Mouse (Mus musculus) midbrain, embryonic 16.5 days (tissue): ENCODE measurements around the gene Cntnap4. TPM values are rescaled to one million over a fixed set of nuclear protein-coding genes. Genes with fewer than 3 reads are reported as not detected.
"Not testable (repeated sequence)": the region's sequence is repeated elsewhere in the genome, so short reads cannot be mapped to it uniquely, and the experiment has no call there.

Experiments used
- ATAC-seq: fragments of 200-750 bp; cut with Nextera tagmentation; 2 replicates; pipeline ENCODE4 v1.8.0; 2017; ENCODE audit warnings: moderate TSS enrichment
- H3K27ac ChIP-seq: fragments of 300-500 bp; sonication (generic); 2 replicates; pipeline ENCODE4 v1.5.1; 2014; ENCODE audit warnings: mild to moderate bottlenecking, low read length, mixed read lengths
- H3K27me3 ChIP-seq: fragments of 300-500 bp; sonication (generic); 2 replicates; pipeline ENCODE4 v1.6.1; 2014; ENCODE audit warnings: low read depth, low read length, mixed read lengths; ENCODE audit not compliant: control insufficient read depth, insufficient read depth
- H3K36me3 ChIP-seq: fragments of 300-500 bp; sonication (generic); 2 replicates; pipeline ENCODE4 v1.6.1; 2014; ENCODE audit warnings: mild to moderate bottlenecking, low read length, moderate library complexity, mixed read lengths; ENCODE audit not compliant: control insufficient read depth, insufficient read depth
- H3K4me1 ChIP-seq: fragments of 300-500 bp; sonication (generic); 2 replicates; pipeline ENCODE4 v1.6.1; 2014; ENCODE audit warnings: mild to moderate bottlenecking, low read length, mixed read lengths; ENCODE audit not compliant: control insufficient read depth, insufficient read depth
- H3K4me2 ChIP-seq: fragments of 300-500 bp; sonication (generic); 2 replicates; pipeline ENCODE4 v1.6.1; 2014; ENCODE audit warnings: mild to moderate bottlenecking, low read length, mixed read lengths
- H3K4me3 ChIP-seq: fragments of 300-500 bp; sonication (generic); 2 replicates; pipeline ENCODE4 v1.5.1; 2014; ENCODE audit warnings: low read depth, mild to moderate bottlenecking, low read length, moderate library complexity, mixed read lengths
- H3K9ac ChIP-seq: fragments of 300-500 bp; sonication (generic); 2 replicates; pipeline ENCODE4 v1.6.1; 2014; ENCODE audit warnings: low read depth, low read length, mixed read lengths
- H3K9me3 ChIP-seq: fragments of 300-500 bp; sonication (generic); replicated peaks from 2 replicates; pipeline ENCODE4 v1.6.1; 2014; ENCODE audit warnings: mild to moderate bottlenecking, low read length, mixed read lengths; ENCODE audit not compliant: control insufficient read depth, poor library complexity, severe bottlenecking
- WGBS: fragments of 180-500 bp; shearing (Covaris S2); extraction: QIAGEN DNeasy Blood & Tissue Kit; methylation state at CpG from one replicate; pipeline ENCODE4 v1.1.7; 2014; 5-methylcytosine and 5-hydroxymethylcytosine counted together
- polyA plus RNA-seq: library from polyadenylated mRNA; unstranded; fragments of >200 nt; fragmentation: Nextera tagmentation; extraction: Ambion mirVana; gene quantifications from 2 replicates; pipeline ENCODE4 v1.2.1, GENCODE M21; 2015

Gene Cntnap4
- polyA plus RNA-seq, 1 experiment from 2014 or later: 23.0 TPM

- ATAC-seq: no peak
- Histone ChIP-seq H3K4me3 (no peak overlapping the region), H3K9ac (no peak overlapping the region), H3K4me2 (no peak overlapping the region), H3K27ac (no peak overlapping the region), H3K36me3 (no peaks in the 10 kb centered on the region), H3K4me1 (no peaks in the 10 kb centered on the region), H3K27me3 (no peaks in the 10 kb centered on the region), H3K9me3 (no peaks in the 10 kb centered on the region)
- 85% methylated on average over 5 of the region's 5 CpGs for WGBS
These were observed 177.5 kb downstream of the Cntnap4 start for GRCm38 (mm10) chr8:112747296-112747695.

GRCm38 (mm10) chr8:112755171-112755570, 185.3 kb downstream of the Cntnap4 start:
- Histone ChIP-seq H3K4me3 (no peak overlapping the region), H3K9me3 (no peaks in the 10 kb centered on the region), H3K4me2 (no peak overlapping the region), H3K36me3 (no peaks in the 10 kb centered on the region), H3K27ac (no peak overlapping the region), H3K27me3 (no peaks in the 10 kb centered on the region), H3K4me1 (no peaks in the 10 kb centered on the region), H3K9ac (no peak overlapping the region)
- WGBS: 87% methylated on average over 4 of the region's 4 CpGs
- no peak for ATAC-seq

- WGBS: 95% methylated on average over 17 of the region's 17 CpGs
These were observed 233.2 kb downstream of the Cntnap4 start for GRCm38 (mm10) chr8:112803058-112803457.

GRCm38 (mm10) chr8:112809382-112809781, 239.5 kb downstream of the Cntnap4 start:
- Histone ChIP-seq H3K27ac (no peak overlapping the region), H3K4me1 (no peaks in the 10 kb centered on the region), H3K4me3 (no peak overlapping the region), H3K27me3 (no peaks in the 10 kb centered on the region), H3K4me2 (no peak overlapping the region), H3K9ac (no peak overlapping the region), H3K9me3 (no peaks in the 10 kb centered on the region), H3K36me3 (no peaks in the 10 kb centered on the region)
- ATAC-seq: no peak
- WGBS: 35% methylated on average over 6 of the region's 6 CpGs

More at GRCm38 (mm10) chr8:112803058-112803457, 233.2 kb downstream of the Cntnap4 start:
- H3K36me3 ChIP-seq: peaks cover 3% of the 10 kb centered on the region; the same call in 1 of the 2 replicates
- no peaks in the 10 kb centered on the region for H3K27me3 ChIP-seq
- H3K9ac ChIP-seq: no peak overlapping the region
- no peak for ATAC-seq
- H3K9me3 ChIP-seq: no peaks in the 10 kb centered on the region
- no peaks in the 10 kb centered on the region for H3K4me1 ChIP-seq
- H3K27ac ChIP-seq: no peak overlapping the region
- H3K4me3 ChIP-seq: no peak overlapping the region
- H3K4me2 ChIP-seq: no peak overlapping the region

GRCm38 (mm10) chr8:112841057-112841456, 271.2 kb downstream of the Cntnap4 start:
- ATAC-seq: no peak
- WGBS: 82% methylated on average over 2 of the region's 2 CpGs
- H3K4me2 ChIP-seq: no peak overlapping the region
- no peak overlapping the region for H3K27ac ChIP-seq
- H3K27me3 ChIP-seq: no peaks in the 10 kb centered on the region
- H3K4me3 ChIP-seq: no peak overlapping the region
- no peak overlapping the region for H3K9ac ChIP-seq
- peaks cover 5% of the 10 kb centered on the region for H3K4me1 ChIP-seq
- no peaks in the 10 kb centered on the region for H3K36me3 ChIP-seq
- no peaks in the 10 kb centered on the region for H3K9me3 ChIP-seq

- H3K4me1 ChIP-seq, H3K36me3 ChIP-seq: not testable (repeated sequence)
- 95% methylated on average over 1 of the region's 1 CpGs for WGBS
These were observed 279.7 kb downstream of the Cntnap4 start for GRCm38 (mm10) chr8:112849541-112849940.

DNA sequence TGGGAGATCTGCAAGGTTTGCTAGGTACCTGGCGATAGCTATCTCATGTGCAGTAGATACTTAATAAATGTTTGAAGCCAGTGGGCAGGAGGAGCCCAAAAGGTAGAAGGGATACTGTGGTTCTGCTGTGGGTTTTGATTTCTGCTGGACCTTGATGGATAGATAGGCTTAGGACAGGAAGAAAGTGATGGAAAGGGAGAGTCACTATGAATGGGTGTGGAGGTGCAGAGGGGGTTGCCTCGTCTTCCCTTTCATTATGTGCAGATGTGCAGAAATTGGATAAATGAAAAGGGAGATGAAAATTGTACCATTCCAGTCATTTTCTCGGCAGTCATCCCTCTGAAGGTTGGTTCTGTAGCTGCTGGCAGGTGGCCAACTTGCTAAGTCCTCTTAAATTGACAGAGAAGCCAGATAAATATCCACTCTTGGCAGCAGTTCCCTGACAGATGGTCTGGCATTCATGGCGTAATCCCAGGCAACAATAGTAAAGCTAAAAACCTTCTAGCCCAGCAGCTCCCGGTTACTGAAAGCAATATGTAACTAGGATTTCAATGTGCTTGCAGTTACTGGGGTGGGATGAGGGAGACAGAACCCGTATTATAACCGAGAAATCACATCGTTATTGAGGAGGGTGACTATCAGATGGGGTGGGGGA, 336.7 kb downstream of the Cntnap4 start:
- 17% methylated on average over 8 of the region's 8 CpGs for WGBS
- no peaks in the 10 kb centered on the region for H3K9me3 ChIP-seq
- H3K27ac ChIP-seq: peak overlapping the region; percentile 68
- H3K4me3 ChIP-seq: no peak overlapping the region
- H3K27me3 ChIP-seq: no peaks in the 10 kb centered on the region
- peak overlapping the region; percentile 13; the same call in 1 of the 2 replicates for H3K4me2 ChIP-seq
- no peak overlapping the region for H3K9ac ChIP-seq
- peak; percentile 86 for ATAC-seq
- no peaks in the 10 kb centered on the region for H3K36me3 ChIP-seq
- H3K4me1 ChIP-seq: peaks cover 10% of the 10 kb centered on the region; the same call in 1 of the 2 replicates

More at GRCm38 (mm10) chr8:112849541-112849940, 279.7 kb downstream of the Cntnap4 start:
- H3K27ac ChIP-seq, ATAC-seq, H3K4me2 ChIP-seq, H3K4me3 ChIP-seq, H3K27me3 ChIP-seq, H3K9ac ChIP-seq, H3K9me3 ChIP-seq: not testable (repeated sequence)

GRCm38 (mm10) chr8:112909527-112909926, 339.7 kb downstream of the Cntnap4 start:
- H3K27me3 ChIP-seq: no peaks in the 10 kb centered on the region
- no peaks in the 10 kb centered on the region for H3K36me3 ChIP-seq
- no peak overlapping the region for H3K4me2 ChIP-seq
- no peak overlapping the region for H3K4me3 ChIP-seq
- ATAC-seq: no peak
- WGBS: 56% methylated on average over 5 of the region's 5 CpGs
- H3K9me3 ChIP-seq: no peaks in the 10 kb centered on the region
- no peak overlapping the region for H3K27ac ChIP-seq
- H3K9ac ChIP-seq: no peak overlapping the region
- peaks cover 10% of the 10 kb centered on the region; the same call in 1 of the 2 replicates for H3K4me1 ChIP-seq

- Histone ChIP-seq H3K27ac (no peak overlapping the region), H3K4me3 (no peak overlapping the region), H3K4me1 (peaks cover 8% of the 10 kb centered on the region; the same call in 1 of the 2 replicates), H3K27me3 (no peaks in the 10 kb centered on the region), H3K36me3 (no peaks in the 10 kb centered on the region), H3K9ac (no peak overlapping the region), H3K4me2 (no peak overlapping the region), H3K9me3 (no peaks in the 10 kb centered on the region)
- no peak for ATAC-seq
These were observed 341.6 kb downstream of the Cntnap4 start for GRCm38 (mm10) chr8:112911422-112911821.
